Mouse (Mus musculus): ENCODE data around the gene Esyt1. TPM values are rescaled to one million over a fixed set of nuclear protein-coding genes. Genes with fewer than 3 reads are reported as not detected.

The Esyt1 gene
- total and polyA plus RNA-seq, 3 experiments, result 20.2 to 48.0 (median 38.2) TPM

DNA sequence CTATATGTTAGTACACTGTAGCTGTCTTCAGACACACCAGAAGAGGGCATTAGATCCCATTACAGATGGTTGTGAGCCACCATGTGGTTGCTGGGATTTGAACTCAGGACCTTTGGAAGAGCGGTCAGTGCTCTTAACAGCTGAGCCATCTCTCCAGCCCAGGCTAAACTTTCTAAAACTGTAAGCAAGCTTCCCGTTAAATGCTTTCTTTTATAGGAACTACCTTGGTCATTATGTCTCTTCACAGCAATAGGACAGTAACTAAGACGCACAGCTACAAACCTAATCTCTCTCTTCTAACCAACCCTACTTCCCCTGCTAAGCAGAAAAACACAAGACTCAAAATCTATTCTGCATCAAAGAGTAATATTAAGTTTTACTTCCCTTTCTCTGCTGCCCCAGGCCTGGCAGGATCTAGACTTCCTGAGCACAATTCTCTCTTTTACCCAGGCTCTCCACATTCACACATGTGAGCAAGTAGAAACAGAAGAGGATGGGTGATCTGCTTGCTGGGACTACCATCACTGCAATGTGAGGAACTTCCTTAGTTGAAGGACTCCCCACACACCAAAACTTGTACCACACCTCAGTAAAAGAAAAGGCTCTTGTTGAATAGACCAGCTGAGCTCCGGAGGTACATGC, 10.1 kb upstream of the Esyt1 start:
- Histone ChIP-seq H3K27me3 (replicated peaks) (no peaks in the 10 kb centered on the region), H3K4me2 (ENCODE audit: insufficient read depth, low read depth, poor library complexity, severe bottlenecking) (peak overlapping the region; percentile 88), H3K4me3 (replicated peaks in 1 of 3; ENCODE audit: low read depth in 2 of 3, low read length in 2 of 3, poor library complexity in 1 of 3) (peak overlapping the region in 2 of 3 experiments; percentile 14 to 47), H3K9me3 (replicated peaks; ENCODE audit: low read length) (no peaks in the 10 kb centered on the region), H3K36me3 (replicated peaks in 1 of 2; ENCODE audit: control insufficient read depth in 1 of 2, insufficient read depth in 1 of 2, low read length in 1 of 2) (no peaks in the 10 kb centered on the region), H3K4me1 (ENCODE audit: control insufficient read depth in 1 of 2, insufficient read depth in 2 of 2) (peaks cover 3 to 16% of the 10 kb centered on the region in 2 experiments; a peak in 2 of 4 replicates), H3K9ac (ENCODE audit: insufficient read depth, low read depth) (peak overlapping the region; percentile 59), H3K27ac (ENCODE audit: insufficient read depth, low read depth) (peak overlapping the region; percentile 49; the same call in 1 of the 2 replicates), H3K79me2 (replicated peaks; ENCODE audit: control insufficient read depth, extremely low read depth, insufficient read depth, poor library complexity, severe bottlenecking) (no peaks in the 10 kb centered on the region)
- TF ChIP-seq POLR2A (IDR thresholded peaks at IDR 0.05; ENCODE audit: low read depth, low read length), result no peak
- TF ChIP-seq MAFK (IDR thresholded peaks at IDR 0.05; ENCODE audit: insufficient replicate concordance, low read length), result 0 out of 2 replicates have a peak, but pooled peaks have one; percentile 3
- TF ChIP-seq ETS1 (conservative IDR thresholded peaks at IDR 0.05; ENCODE audit: low read depth, low read length), result no peak
- TF ChIP-seq MEF2A (IDR thresholded peaks at IDR 0.05; ENCODE audit: borderline replicate concordance, low read depth, low read length), result 0 out of 2 replicates have a peak, but pooled peaks have one; percentile 2
- TF ChIP-seq USF1 (IDR thresholded peaks at IDR 0.05; ENCODE audit: low read depth, low read length), result no peak
- peak; percentile 66; the same call in 1 of the 2 replicates for TF ChIP-seq TBP (conservative IDR thresholded peaks at IDR 0.05; ENCODE audit: low read depth, low read length)
- TF ChIP-seq KAT2A (IDR thresholded peaks at IDR 0.05; ENCODE audit: insufficient replicate concordance, low read length), result 0 out of 2 replicates have a peak, but pooled peaks have one; percentile 0
- TF ChIP-seq BHLHE40 (IDR thresholded peaks at IDR 0.05; ENCODE audit: low read depth, low read length), result no peak
- TF ChIP-seq RCOR1 (conservative IDR thresholded peaks at IDR 0.05; ENCODE audit: low read depth, low read length), result no peak
- TF ChIP-seq MAX (IDR thresholded peaks at IDR 0.05; ENCODE audit: low read length), result no peak
- peak; percentile 50 for TF ChIP-seq EP300 (IDR thresholded peaks at IDR 0.05; ENCODE audit: low read length)
- no peak for DNase-seq (ENCODE audit: extremely low read depth)
- in situ Hi-C loops (cut with MboI; ENCODE audit: low pct_ligation_motif_present, low pct_unique_long_range_greater_than_20kb, low sequenced_read_pairs), result no loop called here
- dilution Hi-C loops (cut with MboI; ENCODE audit: extremely low pct_ligation_motif_present, extremely low pct_unique_long_range_greater_than_20kb, low sequenced_read_pairs), result no loop called here

DNA sequence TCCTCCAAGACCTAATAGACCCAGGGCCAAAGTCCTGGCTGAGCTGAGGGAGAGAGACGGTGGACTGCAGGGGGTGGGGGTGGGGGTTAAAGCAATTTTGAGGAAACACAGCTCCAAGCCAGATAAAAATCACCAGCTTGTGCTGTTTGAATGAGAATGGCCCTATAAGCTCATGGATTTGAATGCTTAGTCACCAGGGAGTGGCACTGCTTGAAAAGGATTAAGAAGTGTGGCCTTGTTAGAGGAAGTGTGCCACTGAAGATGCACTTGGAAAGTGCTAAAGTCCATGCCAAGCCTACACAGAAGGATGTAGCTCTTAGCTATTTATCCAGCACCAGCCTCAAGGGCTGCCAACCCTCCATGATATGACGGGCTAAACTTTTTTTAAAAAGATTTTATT, 9.5 kb upstream of the Esyt1 start:
- Histone ChIP-seq H3K27me3 (replicated peaks) (no peaks in the 10 kb centered on the region), H3K79me2 (replicated peaks; ENCODE audit: control insufficient read depth, extremely low read depth, insufficient read depth, poor library complexity, severe bottlenecking) (no peaks in the 10 kb centered on the region), H3K36me3 (replicated peaks in 1 of 2; ENCODE audit: control insufficient read depth in 1 of 2, insufficient read depth in 1 of 2, low read length in 1 of 2) (no peaks in the 10 kb centered on the region), H3K4me2 (ENCODE audit: insufficient read depth, low read depth, poor library complexity, severe bottlenecking) (no peak overlapping the region), H3K27ac (ENCODE audit: insufficient read depth, low read depth) (no peak overlapping the region), H3K9me3 (replicated peaks; ENCODE audit: low read length) (no peaks in the 10 kb centered on the region), H3K4me3 (replicated peaks in 1 of 3; ENCODE audit: low read depth in 2 of 3, low read length in 2 of 3, poor library complexity in 1 of 3) (no peak overlapping the region), H3K4me1 (ENCODE audit: control insufficient read depth in 1 of 2, insufficient read depth in 2 of 2) (peaks cover 3 to 16% of the 10 kb centered on the region in 2 experiments; a peak in 2 of 4 replicates), H3K9ac (ENCODE audit: insufficient read depth, low read depth) (no peak overlapping the region)
- dilution Hi-C loops (cut with MboI; ENCODE audit: extremely low pct_ligation_motif_present, extremely low pct_unique_long_range_greater_than_20kb, low sequenced_read_pairs), result no loop called here
- in situ Hi-C loops (cut with MboI; ENCODE audit: low pct_ligation_motif_present, low pct_unique_long_range_greater_than_20kb, low sequenced_read_pairs), result no loop called here
- no peak for TF ChIP-seq ELF1 (IDR thresholded peaks at IDR 0.05; ENCODE audit: low read depth, low read length)
- TF ChIP-seq GABPA (IDR thresholded peaks at IDR 0.05; ENCODE audit: insufficient replicate concordance, low read depth, low read length), result no peak
- TF ChIP-seq RCOR1 (conservative IDR thresholded peaks at IDR 0.05; ENCODE audit: low read depth, low read length), result no peak
- TF ChIP-seq ZC3H11A (IDR thresholded peaks at IDR 0.05; ENCODE audit: low read depth, low read length), result no peak
- no peak for TF ChIP-seq CTCF (conservative IDR thresholded peaks at IDR 0.05 in 1 of 2, IDR thresholded peaks at IDR 0.05 in 1 of 2; ENCODE audit: low read depth in 2 of 2, low read length in 2 of 2)
- no peak for DNase-seq (ENCODE audit: extremely low read depth)

Data from CH12.LX (cell line).